Mouse (Mus musculus): ENCODE measurements around the gene Fndc3b.

- TF ChIP-seq EP300 (IDR thresholded peaks at IDR 0.05; ENCODE audit: low read depth) (no peak), CTCF (IDR thresholded peaks at IDR 0.05; ENCODE audit: low read depth) (no peak)
Measured at GRCm38 (mm10) chr3:27694586-27694985, 16.5 kb downstream of the Fndc3b start.

Measured in liver, embryonic 14.5 days (tissue).